Mouse (Mus musculus) gastrocnemius, postnatal 25 days (tissue): ENCODE data around the gene Xrcc4. TPM values are rescaled to one million over a fixed set of nuclear protein-coding genes. Genes with fewer than 3 reads are reported as not detected.

Source experiments
- DNase-seq: peaks from one replicate; pipeline ENCODE4 v3.0.0; 2022
- total RNA-seq, 2 experiments: library from RNA; stranded (reverse); gene quantifications; 1 replicate in 1 of 2; 2 replicates in 1 of 2; pipeline ENCODE4 v1.2.3; 2021

Xrcc4 gene
- total RNA-seq, 2 experiments from 2014 or later = 9.3 to 10.2 TPM

GRCm38 (mm10) chr13:89944354-89944753 lies 145.1 kb downstream of the Xrcc4 start:
- no peak for DNase-seq

- no peak for DNase-seq
Observed at GRCm38 (mm10) chr13:89929477-89929876, 159.9 kb downstream of the Xrcc4 start.

DNA sequence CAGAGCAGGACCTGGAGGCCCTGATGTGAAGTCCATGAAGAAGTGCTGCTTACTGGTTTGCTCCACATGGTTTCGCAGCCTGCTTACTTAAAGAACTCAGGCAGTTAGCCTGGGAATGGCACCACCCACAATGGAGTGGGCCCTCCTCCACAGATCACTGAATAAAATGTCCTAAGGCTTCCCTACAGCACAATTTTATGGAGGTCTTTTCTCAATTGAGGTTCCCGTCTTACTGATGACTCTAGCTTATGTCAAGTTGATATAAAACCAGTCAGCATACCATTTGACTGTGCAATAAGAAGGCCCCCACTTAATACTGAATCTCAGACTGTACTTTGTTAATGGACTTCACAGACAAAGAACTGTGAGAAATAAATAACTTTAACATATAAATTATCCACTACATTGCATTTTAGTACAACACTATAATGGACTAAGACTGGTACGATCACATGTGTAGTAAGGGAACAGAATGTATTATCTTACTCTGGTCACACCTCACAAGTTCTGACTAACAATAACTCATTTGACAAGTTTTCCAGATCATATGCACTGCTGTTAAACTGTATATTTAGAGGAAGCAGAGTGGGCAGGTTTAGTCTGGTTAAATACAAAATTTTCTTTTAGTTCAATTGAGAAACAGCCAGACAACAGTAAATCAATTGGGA lies 170.5 kb downstream of the Xrcc4 start:
- DNase-seq = no peak

DNA sequence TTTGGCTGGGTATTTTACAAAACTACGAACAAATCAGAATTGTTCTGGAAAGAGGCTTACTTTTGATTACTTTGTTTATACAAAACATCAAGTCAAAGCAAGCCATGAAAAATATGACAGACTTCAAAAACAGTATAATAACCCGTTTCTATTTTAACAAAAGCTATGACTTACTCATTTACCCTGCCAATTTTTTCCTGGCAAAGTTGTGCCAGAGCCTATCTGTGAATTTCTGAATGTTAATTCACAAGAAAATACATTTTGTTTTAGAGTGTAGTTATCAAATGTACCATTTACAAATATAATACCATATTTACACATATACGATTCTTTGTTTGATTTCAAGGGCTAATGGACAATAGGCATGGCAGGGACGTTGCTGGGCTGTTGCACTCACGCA lies 175.1 kb downstream of the Xrcc4 start:
- no peak for DNase-seq

DNA sequence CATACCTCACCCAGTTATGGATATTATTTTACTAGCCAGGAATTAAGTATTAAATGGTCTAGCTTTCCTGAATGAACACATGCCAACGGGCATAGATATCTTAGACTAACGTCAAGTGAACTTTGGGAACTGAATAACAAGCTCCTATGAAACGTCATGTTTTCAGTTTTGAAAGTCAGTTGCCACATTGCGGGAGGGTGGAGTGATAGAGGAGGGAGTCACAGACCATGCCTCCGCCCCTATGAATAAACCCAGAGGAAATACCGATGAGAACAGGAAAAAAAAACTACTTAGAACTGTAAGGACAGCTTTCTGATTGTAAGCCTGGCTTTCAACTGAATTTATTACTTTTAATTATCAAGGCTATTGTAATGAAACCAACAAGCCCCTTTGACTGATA lies 175.5 kb downstream of the Xrcc4 start:
- DNase-seq = peak; percentile 25

DNA sequence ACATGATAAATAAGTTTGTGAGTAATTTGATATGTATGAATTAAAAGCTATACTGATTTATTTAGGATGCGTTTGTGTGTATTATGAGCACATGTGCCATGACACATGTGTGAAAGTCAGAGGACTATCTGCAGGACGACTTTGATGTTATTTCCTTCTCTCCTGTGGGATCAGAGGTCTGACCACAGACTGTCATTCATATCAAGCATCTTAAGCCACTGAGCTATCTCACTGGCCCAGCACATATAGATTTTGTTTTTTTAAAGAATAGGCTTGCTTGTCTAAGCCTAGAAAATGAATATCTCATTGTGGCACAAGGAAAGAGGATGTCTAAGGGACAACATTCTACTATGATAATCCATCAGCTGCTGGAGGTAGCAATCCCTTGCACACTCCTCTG lies 183.3 kb downstream of the Xrcc4 start:
- DNase-seq = no peak

DNA sequence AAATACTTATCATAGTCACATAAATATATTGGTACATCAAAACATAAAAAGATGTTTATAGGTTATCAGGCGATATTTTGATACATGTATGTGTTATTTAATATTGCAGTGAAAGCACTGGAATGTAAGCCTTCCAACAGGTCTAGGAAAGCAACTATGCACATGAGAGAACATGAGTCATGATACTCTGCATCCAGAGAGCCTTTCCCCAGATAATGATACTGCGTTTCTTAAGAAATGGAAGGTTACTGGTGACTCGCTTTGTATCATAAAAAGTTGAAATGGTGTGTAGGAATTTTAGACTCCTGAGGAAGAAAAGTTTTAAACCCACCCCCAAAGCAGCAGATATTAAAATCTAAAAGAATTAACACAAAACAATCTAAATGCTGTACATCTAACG lies 190.3 kb downstream of the Xrcc4 start:
- DNase-seq = no peak

- no peak for DNase-seq
Observed at GRCm38 (mm10) chr13:89892140-89892539, 197.3 kb downstream of the Xrcc4 start.

DNA sequence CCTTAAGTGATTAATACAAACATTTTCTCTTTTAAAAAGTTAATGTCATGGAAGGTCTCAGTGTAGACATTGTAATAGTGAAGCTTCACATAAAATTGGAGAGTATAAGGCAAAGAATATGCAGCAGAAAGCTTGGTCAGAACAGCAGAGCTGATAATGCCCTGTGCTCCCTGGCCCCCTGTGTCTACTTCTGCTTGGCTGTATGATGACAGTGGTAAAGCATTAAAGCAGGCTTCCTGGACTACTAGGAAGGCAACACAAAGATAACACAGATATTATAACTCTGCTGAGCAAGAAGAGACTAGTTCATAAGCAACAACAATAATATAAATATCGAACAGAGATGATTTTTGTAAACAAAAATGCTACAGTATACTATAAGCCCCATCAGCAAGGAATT lies 199.2 kb downstream of the Xrcc4 start:
- no peak for DNase-seq

DNA sequence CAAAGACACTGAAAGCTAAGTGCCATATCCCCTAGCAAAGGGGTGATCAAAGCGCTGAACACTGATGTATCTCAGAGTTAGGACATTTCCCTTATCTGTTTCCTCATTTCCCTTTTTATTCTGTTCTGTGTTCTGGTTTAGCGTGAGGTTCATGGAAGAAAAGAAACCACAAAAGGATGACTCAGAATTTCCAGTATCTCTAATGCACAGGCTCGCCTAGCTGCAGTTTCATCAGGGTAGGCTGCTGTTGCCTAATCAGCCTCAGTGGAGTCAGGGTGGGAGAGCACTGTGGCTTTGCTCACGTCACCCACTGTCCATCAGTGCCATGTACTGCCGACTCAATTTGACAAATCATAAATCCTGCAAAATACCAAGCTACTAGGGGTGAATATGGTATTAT lies 200.3 kb downstream of the Xrcc4 start:
- DNase-seq = no peak

DNA sequence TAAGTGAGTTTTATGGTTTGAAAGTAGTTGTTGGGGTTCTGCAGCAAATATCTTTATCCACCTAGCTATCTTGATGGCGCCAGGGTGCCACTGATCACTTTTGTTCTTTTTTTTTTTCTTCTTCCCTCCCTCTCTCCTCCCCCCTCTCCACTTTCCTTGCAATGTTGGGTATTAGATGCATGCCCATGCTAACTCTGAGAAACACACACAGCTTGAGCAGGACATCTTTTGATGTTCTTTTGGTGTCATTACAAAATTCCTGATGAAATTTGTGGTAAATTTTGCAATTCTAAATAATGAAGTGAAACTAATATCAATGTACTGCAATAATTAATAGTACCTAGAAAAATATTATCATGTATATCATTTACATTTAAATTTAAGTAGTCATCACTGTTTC lies 205.9 kb downstream of the Xrcc4 start:
- no peak for DNase-seq

DNA sequence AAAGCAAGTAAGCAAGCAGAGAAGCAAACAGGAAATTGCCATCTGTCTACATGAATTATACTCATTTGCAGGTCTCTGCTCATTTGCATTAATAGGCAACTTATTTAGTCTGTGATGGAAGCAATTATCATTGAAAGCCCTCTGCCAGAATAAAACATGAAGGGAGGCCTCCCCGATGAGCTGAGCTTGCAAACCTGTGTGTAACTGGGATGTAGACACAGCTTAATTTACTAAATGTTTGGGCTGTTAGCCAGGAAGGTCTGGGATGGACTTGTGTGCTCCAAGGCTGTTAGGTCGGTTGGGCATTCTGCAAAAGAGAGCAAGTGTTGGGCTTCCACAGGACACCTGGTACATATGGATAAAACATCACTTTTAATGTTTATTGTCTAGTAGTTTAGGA lies 208.1 kb downstream of the Xrcc4 start:
- no peak for DNase-seq

- DNase-seq = no peak
Observed at GRCm38 (mm10) chr13:89878832-89879468, 210.5 kb downstream of the Xrcc4 start.

GRCm38 (mm10) chr13:89875499-89875898 lies 213.9 kb downstream of the Xrcc4 start:
- no peak for DNase-seq

DNA sequence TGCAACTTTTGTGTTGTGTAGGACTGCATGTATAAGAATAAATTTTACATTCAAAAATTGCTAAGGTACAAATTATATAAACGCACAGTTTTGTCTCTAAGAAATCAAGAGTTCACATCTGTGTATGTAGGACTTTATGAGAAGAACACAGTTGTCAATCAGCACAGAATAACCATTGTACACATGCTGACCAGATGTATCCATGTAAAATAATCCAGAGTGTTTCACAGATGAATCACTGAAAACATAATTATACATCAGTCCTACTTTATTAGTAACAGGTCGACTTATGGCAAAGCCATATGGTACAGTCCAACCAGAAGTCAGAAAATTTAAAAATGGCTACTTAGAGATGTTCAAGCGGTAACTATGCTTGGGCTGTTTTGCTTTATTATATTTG lies 216.7 kb downstream of the Xrcc4 start:
- DNase-seq = no peak

GRCm38 (mm10) chr13:89854139-89854538 lies 235.3 kb downstream of the Xrcc4 start:
- no peak for DNase-seq

GRCm38 (mm10) chr13:89850746-89851145 lies 238.7 kb downstream of the Xrcc4 start:
- no peak for DNase-seq

- no peak for DNase-seq
Observed at GRCm38 (mm10) chr13:89849955-89850354, 239.5 kb downstream of the Xrcc4 start.

GRCm38 (mm10) chr13:89838635-89839034 lies 250.8 kb downstream of the Xrcc4 start:
- DNase-seq = no peak

DNA sequence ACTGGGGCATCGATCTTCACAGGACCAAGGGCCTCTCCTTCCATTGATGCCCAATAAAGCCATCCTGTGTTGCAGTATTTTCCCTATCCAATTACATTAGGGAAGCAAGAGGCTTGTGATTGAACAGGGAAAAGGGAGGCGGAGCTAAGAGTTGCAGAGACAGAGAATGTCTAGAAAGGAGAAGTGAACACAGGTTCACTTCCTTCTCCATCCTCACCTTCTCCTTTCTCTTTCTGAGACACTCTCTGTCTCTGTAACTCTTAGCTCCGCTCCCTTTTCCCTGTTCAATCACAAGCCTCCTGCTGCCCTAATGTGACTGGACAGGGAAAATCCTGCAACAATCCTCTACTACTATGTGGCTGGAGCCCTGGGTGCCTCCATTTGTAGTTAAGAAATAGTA lies 254.9 kb downstream of the Xrcc4 start:
- no peak for DNase-seq

DNA sequence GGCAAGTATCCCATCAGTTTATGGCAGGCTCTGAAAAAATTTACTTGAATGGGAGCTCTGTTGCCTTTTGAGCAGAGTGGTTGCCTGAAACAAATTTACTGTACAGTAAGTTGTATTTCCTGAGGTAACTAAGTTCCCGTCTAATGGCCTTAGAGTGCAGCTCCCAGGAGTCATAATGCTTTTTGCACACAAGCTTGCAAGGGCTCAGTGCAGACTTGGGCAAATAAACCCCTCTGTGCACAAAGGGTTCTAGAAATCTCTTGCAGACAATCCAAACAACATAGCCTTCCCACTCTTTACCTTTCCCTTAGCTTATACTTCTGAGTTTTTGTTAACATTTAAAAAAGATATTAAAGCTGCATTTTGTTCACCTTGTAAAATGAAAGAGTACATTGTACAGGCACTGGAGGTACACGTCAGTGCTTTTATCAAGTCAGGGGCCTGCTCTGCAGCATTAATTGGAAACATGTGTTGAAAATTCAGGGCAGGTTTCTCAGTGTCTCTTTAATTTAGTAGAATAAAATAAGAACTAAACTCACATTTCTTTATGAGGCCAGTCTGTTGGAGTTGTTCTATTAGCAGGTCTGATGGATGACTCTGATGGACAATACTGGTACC lies 256.2 kb downstream of the Xrcc4 start:
- DNase-seq = no peak

DNA sequence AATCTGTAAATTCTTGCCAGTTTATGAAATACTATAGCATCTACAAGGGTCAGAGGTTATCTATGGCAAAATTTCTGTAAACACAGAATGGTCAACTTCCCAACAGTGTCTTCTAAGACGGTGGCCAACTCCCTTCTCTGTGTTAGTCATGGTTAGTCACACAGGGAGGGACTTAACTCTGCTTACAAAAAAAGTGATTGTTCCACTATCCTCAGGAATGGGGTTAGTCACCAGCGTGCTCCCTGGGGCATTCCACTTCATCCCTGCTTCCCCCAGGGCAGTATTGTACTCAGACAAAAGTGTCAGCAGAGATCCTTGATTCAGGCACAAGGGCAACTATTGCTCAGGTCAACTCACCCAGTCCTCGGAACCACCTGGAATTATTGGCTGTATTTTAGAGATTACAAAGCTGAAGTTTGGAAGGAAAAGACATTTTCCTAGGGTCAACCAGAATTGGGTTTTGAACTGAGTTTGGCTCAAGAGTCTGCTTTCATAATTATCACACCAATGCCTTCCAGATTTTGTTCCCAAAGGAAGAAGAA lies 260.9 kb downstream of the Xrcc4 start:
- DNase-seq = peak; percentile 25

DNA sequence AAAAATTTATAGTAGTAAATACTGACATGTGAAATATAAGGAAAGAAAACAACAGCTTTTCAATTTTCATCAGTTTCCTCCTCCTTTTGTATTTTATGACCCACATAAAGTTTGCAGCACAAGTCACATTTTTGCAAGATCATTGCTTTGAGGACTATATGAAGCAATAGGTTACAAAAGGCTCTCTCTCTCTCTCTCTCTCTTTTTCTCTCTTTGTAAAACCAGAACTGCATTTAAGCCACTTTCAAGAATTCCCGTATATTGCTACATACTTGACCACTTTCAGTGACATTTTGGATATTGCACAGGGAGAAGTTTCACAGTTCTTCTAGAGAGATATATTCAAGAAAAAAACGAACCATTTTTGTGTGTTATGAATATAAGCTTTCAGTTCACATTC lies 261.6 kb downstream of the Xrcc4 start:
- no peak for DNase-seq

DNA sequence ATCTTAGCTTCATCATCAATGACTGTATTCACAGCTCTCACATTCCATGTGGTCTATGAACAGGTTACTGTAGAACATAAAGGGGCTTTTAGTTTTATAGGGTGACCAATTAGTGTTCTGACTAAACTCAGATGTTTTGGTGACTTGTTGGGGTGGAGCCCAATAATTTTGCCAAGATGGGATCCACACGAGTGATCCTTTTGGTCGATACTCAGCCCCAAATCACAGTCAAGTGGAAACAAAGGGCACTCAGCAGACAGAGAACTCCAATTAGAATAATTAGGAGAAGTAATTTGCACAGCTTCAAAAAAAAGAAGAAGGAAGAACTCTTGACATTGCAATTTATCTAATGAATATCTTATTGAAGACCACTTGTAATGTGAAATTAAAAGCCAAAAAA lies 274.9 kb downstream of the Xrcc4 start:
- DNase-seq = no peak
